Mouse (Mus musculus) lung, postnatal 0 days (tissue): ENCODE measurements around the gene Tsc1. TPM values are rescaled to one million over a fixed set of nuclear protein-coding genes. Genes with fewer than 3 reads are reported as not detected.

Experiments
- ATAC-seq: fragments of 200-750 bp; cut with Nextera tagmentation; 2 replicates; pipeline ENCODE4 v1.8.0; 2017; ENCODE audit warnings: moderate library complexity
- DNase-seq: peaks from one replicate; pipeline ENCODE4 v3.0.0-alpha.2; 2016; ENCODE audit warnings: low spot score
- H3K27ac ChIP-seq: fragments of 300-500 bp; sonication (generic); 2 replicates; pipeline ENCODE4 v1.5.1; 2014; ENCODE audit warnings: antibody characterized with exemption, mild to moderate bottlenecking, low read length, mixed read lengths
- H3K27me3 ChIP-seq: fragments of 300-500 bp; sonication (generic); replicated peaks from 2 replicates; pipeline ENCODE4 v1.6.1; 2014; ENCODE audit warnings: low read length, mixed read lengths; ENCODE audit not compliant: insufficient read depth
- H3K36me3 ChIP-seq: fragments of 300-500 bp; sonication (generic); 2 replicates; pipeline ENCODE4 v1.6.1; 2014; ENCODE audit warnings: low read length, mixed read lengths; ENCODE audit not compliant: insufficient read depth
- H3K4me1 ChIP-seq: fragments of 300-500 bp; sonication (generic); 2 replicates; pipeline ENCODE4 v1.6.1; 2014; ENCODE audit warnings: antibody characterized with exemption, low read depth, low read length, mixed read lengths; ENCODE audit not compliant: insufficient read depth
- H3K4me2 ChIP-seq: fragments of 300-500 bp; sonication (generic); replicated peaks from 2 replicates; pipeline ENCODE4 v1.6.1; 2014; ENCODE audit warnings: low read depth, mild to moderate bottlenecking, low read length, moderate library complexity, mixed read lengths
- H3K4me3 ChIP-seq: fragments of 300-500 bp; sonication (generic); 2 replicates; pipeline ENCODE4 v1.5.1; 2014; ENCODE audit warnings: low read depth, low read length
- H3K9ac ChIP-seq: fragments of 300-500 bp; sonication (generic); replicated peaks from 2 replicates; pipeline ENCODE4 v1.6.1; 2014; ENCODE audit warnings: low read depth, mild to moderate bottlenecking
- H3K9me3 ChIP-seq: fragments of 300-500 bp; sonication (generic); 2 replicates; pipeline ENCODE4 v1.6.1; 2016; ENCODE audit warnings: low read length, mixed read lengths
- CTCF ChIP-seq: IDR thresholded peaks from 2 replicates; pipeline ENCODE4 v1.5.1; 2016; ENCODE audit warnings: antibody characterized with exemption, mild to moderate bottlenecking
- EP300 ChIP-seq: IDR thresholded peaks from 2 replicates; pipeline ENCODE4 v1.6.1; 2016; ENCODE audit warnings: antibody characterized with exemption, mild to moderate bottlenecking, control low read depth
- WGBS: fragments of 180-500 bp; shearing (Covaris S2); extraction: QIAGEN DNeasy Blood & Tissue Kit; methylation state at CpG from one replicate; pipeline ENCODE4 v1.1.7; 2014; 5-methylcytosine and 5-hydroxymethylcytosine counted together
- polyA plus RNA-seq: library from polyadenylated mRNA; unstranded; fragments of >200 nt; fragmentation: Nextera tagmentation; extraction: Ambion mirVana; gene quantifications from 2 replicates; pipeline ENCODE4 v1.2.1, GENCODE M21; 2015

Gene Tsc1
- polyA plus RNA-seq, 1 experiment from 2014 or later, result 7.3 TPM

DNA sequence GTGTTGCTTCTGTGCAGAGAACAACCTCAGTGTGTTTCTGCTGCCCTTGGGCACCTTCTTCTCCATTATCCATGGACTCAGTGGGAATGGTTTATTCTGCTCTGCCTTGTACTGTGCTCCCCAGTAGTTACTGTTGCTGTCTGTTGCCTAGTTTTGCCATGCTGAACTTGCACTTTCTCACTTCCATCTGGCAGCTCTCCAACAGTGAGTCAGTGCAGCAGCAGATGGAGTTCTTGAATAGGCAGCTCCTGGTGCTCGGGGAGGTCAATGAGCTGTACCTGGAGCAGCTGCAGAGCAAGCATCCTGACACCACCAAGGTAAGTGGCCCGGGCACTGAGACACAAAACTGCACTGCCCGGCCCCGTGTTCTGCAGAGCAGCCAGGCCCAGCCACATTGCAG lies 40.7 kb downstream of the Tsc1 start:
- Histone ChIP-seq H3K27me3 (no peaks in the 10 kb centered on the region), H3K36me3 (peaks cover 57% of the 10 kb centered on the region), H3K4me1 (no peaks in the 10 kb centered on the region), H3K27ac (no peak overlapping the region), H3K9me3 (no peaks in the 10 kb centered on the region), H3K9ac (no peak overlapping the region), H3K4me3 (no peak overlapping the region), H3K4me2 (no peak overlapping the region)
- TF ChIP-seq CTCF, result no peak
- TF ChIP-seq EP300, result no peak
- DNase-seq, result peak; percentile 16
- ATAC-seq, result no peak
- 76% methylated on average over 4 of the region's 4 CpGs for WGBS

DNA sequence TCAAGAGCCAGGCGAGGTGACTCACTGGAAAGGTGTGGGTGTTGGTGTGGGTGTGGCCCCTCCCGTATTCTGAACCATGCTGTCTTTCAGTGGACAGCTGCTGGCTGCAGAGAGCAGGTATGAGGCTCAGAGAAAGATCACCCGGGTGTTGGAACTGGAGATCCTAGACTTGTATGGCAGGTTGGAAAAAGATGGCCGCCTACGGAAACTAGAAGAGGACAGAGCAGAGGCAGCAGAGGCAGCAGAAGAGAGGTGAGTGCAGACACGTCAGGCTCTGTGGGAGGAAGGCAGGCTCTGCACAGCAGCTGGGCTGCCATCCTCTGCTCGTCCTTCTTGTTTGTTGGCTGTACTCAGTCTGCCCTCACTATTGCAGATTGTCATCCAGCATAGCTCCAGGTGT lies 44.9 kb downstream of the Tsc1 start:
- Histone ChIP-seq H3K4me1 (no peaks in the 10 kb centered on the region), H3K9me3 (no peaks in the 10 kb centered on the region), H3K4me2 (no peak overlapping the region), H3K4me3 (no peak overlapping the region), H3K27me3 (no peaks in the 10 kb centered on the region), H3K9ac (no peak overlapping the region), H3K36me3 (peaks cover 38% of the 10 kb centered on the region), H3K27ac (no peak overlapping the region)
- DNase-seq (no peak), ATAC-seq (no peak)
- 78% methylated on average over 7 of the region's 7 CpGs for WGBS
- TF ChIP-seq EP300 (no peak), CTCF (no peak)

DNA sequence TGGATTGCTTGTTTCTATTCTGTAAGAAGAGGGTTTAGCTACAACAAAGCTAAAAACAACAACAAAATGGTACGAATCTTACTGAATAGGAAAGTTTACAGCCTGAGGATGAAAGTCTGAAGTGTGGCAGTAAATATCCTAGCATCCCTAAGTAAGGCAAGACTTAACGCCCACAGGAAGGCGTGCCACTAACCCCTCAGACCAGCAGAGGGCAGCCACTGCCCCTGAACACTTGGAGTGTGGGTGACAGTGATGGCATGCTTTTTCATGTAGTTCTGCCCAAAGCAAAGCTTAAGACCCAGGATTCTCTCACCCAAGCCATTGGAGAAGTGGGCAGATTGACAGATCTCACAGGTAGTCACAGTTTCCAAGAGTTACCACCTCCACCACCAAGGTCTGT lies 47.4 kb downstream of the Tsc1 start:
- no peak overlapping the region for H3K27ac ChIP-seq
- no peak; the same call in 1 of the 2 replicates for ATAC-seq
- no peak for TF ChIP-seq EP300
- peak; percentile 81 for TF ChIP-seq CTCF
- peak; percentile 42 for DNase-seq
- no peak overlapping the region for H3K4me3 ChIP-seq
- no peak overlapping the region for H3K4me2 ChIP-seq
- no peaks in the 10 kb centered on the region for H3K27me3 ChIP-seq
- no peaks in the 10 kb centered on the region for H3K4me1 ChIP-seq
- no peaks in the 10 kb centered on the region for H3K9me3 ChIP-seq
- H3K36me3 ChIP-seq, result peaks cover 18% of the 10 kb centered on the region; the same call in 1 of the 2 replicates
- no peak overlapping the region for H3K9ac ChIP-seq
- WGBS, result 33% methylated on average over 3 of the region's 3 CpGs

DNA sequence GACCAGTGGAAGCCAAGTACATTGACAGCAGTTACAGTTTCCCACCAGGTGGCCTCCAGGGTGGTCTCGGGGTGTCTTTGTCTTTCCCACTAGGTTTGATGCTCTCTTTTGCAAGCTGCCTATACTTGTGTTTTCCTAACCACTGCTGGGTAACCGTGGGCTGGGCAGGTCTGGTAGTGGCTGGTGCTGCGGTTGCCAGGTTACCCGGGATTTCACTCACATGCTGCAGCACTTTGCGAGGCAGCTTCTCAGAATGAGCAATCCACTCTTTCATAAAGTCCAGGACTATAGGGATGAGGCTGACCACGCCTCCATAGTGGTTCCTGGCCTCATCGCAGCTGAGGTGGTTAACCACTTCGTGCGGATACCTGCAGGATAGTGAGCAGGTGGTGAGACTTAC lies 51.7 kb downstream of the Tsc1 start:
- no peak for ATAC-seq
- no peak overlapping the region for H3K9ac ChIP-seq
- WGBS, result 79% methylated on average over 9 of the region's 9 CpGs

DNA sequence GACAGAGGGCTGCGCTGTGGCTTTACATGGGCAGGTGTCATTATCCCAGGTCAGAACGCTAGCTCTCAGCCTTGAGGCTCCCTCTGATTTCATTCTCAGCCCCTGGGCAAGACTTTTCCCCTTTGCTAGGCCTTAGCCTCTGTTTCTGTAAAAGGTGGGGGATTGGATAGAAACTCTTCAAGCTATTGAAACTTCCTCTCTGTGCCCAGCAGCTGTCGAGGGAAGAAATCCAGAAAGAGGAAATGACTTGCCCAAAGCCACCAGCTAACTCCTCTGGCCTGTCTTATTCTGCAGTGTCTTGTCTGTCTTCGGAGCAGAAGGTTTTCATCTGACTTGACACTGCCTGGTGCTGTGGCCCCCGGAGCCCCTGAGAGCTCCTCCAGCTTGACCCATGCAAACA lies 57.5 kb downstream of the Tsc1 start:
- DNase-seq, result peak; percentile 31
- Histone ChIP-seq H3K9ac (no peak overlapping the region), H3K27ac (no peak overlapping the region), H3K27me3 (no peaks in the 10 kb centered on the region), H3K4me1 (peaks cover 4% of the 10 kb centered on the region; the same call in 1 of the 2 replicates), H3K9me3 (no peaks in the 10 kb centered on the region), H3K4me3 (no peak overlapping the region), H3K4me2 (no peak overlapping the region), H3K36me3 (no peaks in the 10 kb centered on the region)
- ATAC-seq, result no peak
- no peak for TF ChIP-seq CTCF
- no peak for TF ChIP-seq EP300
- WGBS, result 67% methylated on average over 5 of the region's 5 CpGs

More for the DNA sequence above, 51.7 kb downstream of the Tsc1 start:
- no peaks in the 10 kb centered on the region for H3K9me3 ChIP-seq
- no peaks in the 10 kb centered on the region for H3K27me3 ChIP-seq
- no peak for DNase-seq
- TF ChIP-seq EP300, result no peak
- no peak for TF ChIP-seq CTCF
- no peaks in the 10 kb centered on the region for H3K4me1 ChIP-seq
- H3K4me3 ChIP-seq, result no peak overlapping the region
- no peak overlapping the region for H3K27ac ChIP-seq
- H3K4me2 ChIP-seq, result no peak overlapping the region
- 0 out of 2 replicates have a peak, but pooled peaks cover 3% of the 10 kb centered on the region for H3K36me3 ChIP-seq

DNA sequence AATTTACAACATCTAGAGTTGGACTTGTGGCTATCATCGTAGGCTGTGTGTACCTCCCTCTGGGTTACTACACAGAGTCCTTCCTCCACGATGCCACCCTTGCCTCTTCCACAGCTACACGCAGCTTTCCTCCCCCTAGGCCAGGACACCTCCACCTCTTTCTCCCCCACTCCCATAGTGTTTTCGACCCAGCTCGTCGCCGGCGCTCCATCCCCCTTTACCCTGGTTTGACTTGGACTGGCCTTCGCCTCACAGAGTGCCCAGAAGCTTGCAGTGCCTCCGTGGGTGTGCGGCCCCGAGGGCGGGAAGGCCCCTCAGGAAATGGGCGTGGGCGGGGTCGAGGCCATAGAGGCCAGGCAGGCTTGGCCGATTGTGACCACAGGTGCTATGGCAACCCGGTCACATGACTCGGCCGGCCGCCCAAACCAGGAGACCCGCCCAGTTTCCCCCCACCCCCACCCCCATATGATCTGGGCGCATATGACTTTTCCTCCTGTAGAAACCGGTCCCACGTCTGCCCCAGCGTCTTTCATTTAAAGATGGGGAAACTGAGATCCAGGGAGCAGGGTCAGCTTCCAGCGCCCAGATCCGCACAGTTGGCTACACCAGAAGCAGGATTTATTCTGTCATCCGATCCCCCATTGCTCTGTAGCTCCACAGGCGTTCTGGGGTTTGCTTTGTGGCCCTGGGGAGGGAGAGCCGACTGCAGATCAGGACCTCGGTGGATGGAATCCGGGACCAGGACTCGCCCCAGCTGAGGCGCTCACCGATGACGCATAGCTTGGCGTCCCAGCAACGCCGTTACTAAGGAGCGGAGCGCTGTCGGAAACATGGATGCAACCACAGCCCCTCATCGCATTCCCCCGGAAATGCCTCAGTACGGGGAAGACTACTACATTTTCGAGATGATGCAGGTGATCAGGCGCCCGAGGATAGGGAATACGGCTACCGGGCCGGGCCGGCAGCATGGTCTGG lies 58.6 kb downstream of the Tsc1 start, which contains the start of the genes Spaca9 and Ak8:
Gene Spaca9, minus strand, starts transcription at position 367 of the 975 bp plus-strand sequence.
Gene Ak8, plus strand, starts transcription at position 804 of the 975 bp plus-strand sequence.
- under 1% methylated on average over 53 of the region's 53 CpGs for WGBS
- TF ChIP-seq EP300, result no peak
- no peak for TF ChIP-seq CTCF
- no peaks in the 10 kb centered on the region for H3K36me3 ChIP-seq
- H3K9ac ChIP-seq, result peak within 1 kb of the TSS; percentile 48
- H3K4me3 ChIP-seq, result peak within 1 kb of the TSS; percentile 55
- peak; percentile 93 for ATAC-seq
- H3K27me3 ChIP-seq, result no peaks in the 10 kb centered on the region
- H3K9me3 ChIP-seq, result no peaks in the 10 kb centered on the region
- no peak within 1 kb of the TSS for H3K27ac ChIP-seq
- H3K4me2 ChIP-seq, result peak within 1 kb of the TSS; percentile 94
- DNase-seq, result peak; percentile 86
- peaks cover 4% of the 10 kb centered on the region; the same call in 1 of the 2 replicates for H3K4me1 ChIP-seq
